ENCODE assay signal across 23 mouse cellular contexts in genomic region chr6:23126706-23127105, GRCm38 (mm10). TPM values are rescaled to one million over a fixed set of nuclear protein-coding genes. Genes with fewer than 3 reads are reported as not detected.
DNase-seq lines count a peak whose midpoint lies in the region; ATAC-seq and TF ChIP-seq lines count a peak whose summit lies in the region.
"Had no signal": no experiment of that assay in that cellular context is flagged by ENCODE, and none has a peak within 500 bp of the region (broad histone marks: within the 10 kb centered on the region; RNA-seq: fewer than 3 reads in every experiment).

No protein-coding gene starts in this region.

- TF ChIP-seq EP300 in liver, postnatal 0 days (IDR thresholded peaks at IDR 0.05; ENCODE audit: low read depth): no peak

- no peak overlapping the region for H3K27ac ChIP-seq in kidney, embryonic 14.5 days (ENCODE audit: low read depth, low read length)
- no peak overlapping the region for H3K27ac ChIP-seq in kidney, embryonic 16.5 days (ENCODE audit: low read length)
- H3K27ac ChIP-seq in liver, postnatal 0 days (ENCODE audit: low read depth): peak overlapping the region; percentile 44; the same call in 1 of the 2 replicates
- H3K27ac ChIP-seq: embryonic facial prominence, embryonic 10.5 days; forebrain, embryonic 13.5 days; heart, adult 2 months; heart, embryonic 15.5 days; hindbrain, embryonic 10.5 days had no signal

- H3K27me3 ChIP-seq in kidney, embryonic 14.5 days (ENCODE audit: control insufficient read depth, insufficient read depth, low read length): no peaks in the 10 kb centered on the region
- no peaks in the 10 kb centered on the region for H3K27me3 ChIP-seq in kidney, embryonic 16.5 days (ENCODE audit: insufficient read depth, low read length)
- no peaks in the 10 kb centered on the region for H3K27me3 ChIP-seq in liver, postnatal 0 days (ENCODE audit: insufficient read depth, low read length)
- H3K27me3 ChIP-seq: forebrain, embryonic 13.5 days; heart, embryonic 15.5 days had no signal

- H3K4me3 ChIP-seq in kidney, embryonic 14.5 days (ENCODE audit: low read length): no peak overlapping the region
- H3K4me3 ChIP-seq in kidney, embryonic 16.5 days (ENCODE audit: low read length): no peak overlapping the region
- no peak overlapping the region for H3K4me3 ChIP-seq in liver, postnatal 0 days (ENCODE audit: low read depth, low read length)
- H3K4me3 ChIP-seq: embryonic facial prominence, embryonic 10.5 days; forebrain, embryonic 13.5 days; heart, adult 2 months; heart, embryonic 15.5 days; hindbrain, embryonic 10.5 days had no signal

- H3K4me1 ChIP-seq in kidney, embryonic 14.5 days (ENCODE audit: control insufficient read depth, insufficient read depth, low read length): no peaks in the 10 kb centered on the region
- no peaks in the 10 kb centered on the region for H3K4me1 ChIP-seq in kidney, embryonic 16.5 days (ENCODE audit: insufficient read depth, low read length)
- H3K4me1 ChIP-seq in liver, postnatal 0 days (ENCODE audit: insufficient read depth): peaks cover 3% of the 10 kb centered on the region; the same call in 1 of the 2 replicates
- H3K4me1 ChIP-seq: embryonic facial prominence, embryonic 10.5 days; forebrain, embryonic 13.5 days; heart, embryonic 15.5 days; hindbrain, embryonic 10.5 days had no signal

- H3K36me3 ChIP-seq in kidney, embryonic 14.5 days (ENCODE audit: control insufficient read depth, insufficient read depth, low read length): no peaks in the 10 kb centered on the region
- no peaks in the 10 kb centered on the region for H3K36me3 ChIP-seq in kidney, embryonic 16.5 days (ENCODE audit: insufficient read depth, low read length)
- no peaks in the 10 kb centered on the region for H3K36me3 ChIP-seq in liver, postnatal 0 days (replicated peaks; ENCODE audit: insufficient read depth, low read length)
- H3K36me3 ChIP-seq: embryonic facial prominence, embryonic 10.5 days; G1E; heart, embryonic 15.5 days; hindbrain, embryonic 10.5 days had no signal

- WGBS in kidney, embryonic 14.5 days: 83% methylated on average over 7 of the region's 7 CpGs
- WGBS in kidney, embryonic 16.5 days: 74% methylated on average over 7 of the region's 7 CpGs
- WGBS in liver, postnatal 0 days (ENCODE audit: insufficient replicate concordance): 55% methylated on average over 7 of the region's 7 CpGs

- no peaks in the 10 kb centered on the region for H3K9me3 ChIP-seq in kidney, embryonic 14.5 days (ENCODE audit: control insufficient read depth, low read length)
- no peaks in the 10 kb centered on the region for H3K9me3 ChIP-seq in kidney, embryonic 16.5 days (ENCODE audit: low read length)
- H3K9me3 ChIP-seq in liver, postnatal 0 days (ENCODE audit: low read length): no peaks in the 10 kb centered on the region
- H3K9me3 ChIP-seq: embryonic facial prominence, embryonic 10.5 days; forebrain, embryonic 13.5 days; G1E; heart, embryonic 15.5 days; hindbrain, embryonic 10.5 days had no signal

- no peak overlapping the region for H3K9ac ChIP-seq in kidney, embryonic 14.5 days (ENCODE audit: low read depth, low read length)
- no peak overlapping the region for H3K9ac ChIP-seq in kidney, embryonic 16.5 days (replicated peaks; ENCODE audit: low read length)
- no peak overlapping the region for H3K9ac ChIP-seq in liver, postnatal 0 days (replicated peaks)
- H3K9ac ChIP-seq: forebrain, embryonic 13.5 days; forebrain, postnatal 0 days; heart, embryonic 15.5 days had no signal

- H3K4me2 ChIP-seq in kidney, embryonic 14.5 days (replicated peaks; ENCODE audit: low read depth, low read length): no peak overlapping the region
- no peak overlapping the region for H3K4me2 ChIP-seq in kidney, embryonic 16.5 days (replicated peaks; ENCODE audit: low read depth, low read length)
- no peak overlapping the region for H3K4me2 ChIP-seq in liver, postnatal 0 days (ENCODE audit: low read depth, low read length)
- H3K4me2 ChIP-seq: forebrain, embryonic 13.5 days; heart, embryonic 11.5 days; heart, embryonic 15.5 days had no signal

- peak; percentile 60 for DNase-seq in kidney, adult 11 months
- peak; percentile 91 for DNase-seq in kidney, adult 9 months
- DNase-seq in kidney, postnatal 14 days: peak; percentile 31
- no peak for DNase-seq in liver, postnatal 0 days
- no peak for DNase-seq in heart, postnatal 25 days (ENCODE audit: low spot score)
- DNase-seq: adrenal gland, adult 8-10 months; adrenal gland, postnatal 36 days; B cell, adult 2 months; cerebellum, adult 2 months; cerebellum, postnatal 10 days; forebrain, postnatal 0 days; gastrocnemius, postnatal 14 days; heart, adult 2 months; heart, postnatal 14 days had no signal

- no peak for TF ChIP-seq CTCF in liver, postnatal 0 days (IDR thresholded peaks at IDR 0.05; ENCODE audit: low read depth)

- intact Hi-C loops in heart, postnatal 25 days (cut with DNase I): no loop called here

- no peak for ATAC-seq in kidney, embryonic 14.5 days (ENCODE audit: low FRiP score, low TSS enrichment)
- no peak for ATAC-seq in kidney, embryonic 16.5 days (ENCODE audit: low FRiP score, low TSS enrichment)
- no peak for ATAC-seq in liver, postnatal 0 days
- ATAC-seq: CD4-positive, CD25-positive, alpha-beta regulatory T cell, adult 4 months; forebrain, embryonic 13.5 days; forebrain, postnatal 0 days had no signal

RNA-seq across cellular contexts. Expression of gene Aass, which starts 6.1 kb away (rescaled TPM):
- 0.70 and 1.6 TPM in 2 replicates for polyA plus RNA-seq in kidney, embryonic 14.5 days (2014; fragmentation: Nextera tagmentation; extraction: Ambion mirVana)
- polyA plus RNA-seq in kidney, embryonic 16.5 days (2015; fragmentation: Nextera tagmentation; extraction: Ambion mirVana): 1.5 and 1.7 TPM in 2 replicates
- polyA plus RNA-seq in liver, postnatal 0 days (2015; fragmentation: Nextera tagmentation; extraction: Ambion mirVana): 43.7 and 49.0 TPM in 2 replicates
- total RNA-seq in heart, postnatal 25 days (2021): under 1 TPM; 0.13 to 0.17 TPM
- total RNA-seq: G1E had no signal
- polyA plus RNA-seq: CD4-positive, CD25-positive, alpha-beta regulatory T cell, adult 4 months; G1E had no signal

Comparison
In these comparisons a context has a peak if more than half of its experiments do, and no peak if none do; other contexts are left out.
1. DNase-seq: peak in kidney, adult 11 months (single experiment), kidney, adult 9 months (single experiment) and kidney, postnatal 14 days (single experiment); none in liver, postnatal 0 days (single experiment) and heart, postnatal 25 days (single experiment).
2. RNA of gene Aass, which starts 6.1 kb away (polyA plus RNA-seq): 43.7 to 49.0 TPM in liver, postnatal 0 days; 0.70 to 1.6 TPM in kidney, embryonic 14.5 days and 1.5 to 1.7 TPM in kidney, embryonic 16.5 days; every median in the first group is over 10 times any median in the second.